Mouse (Mus musculus): ENCODE measurements around the gene Ugt1a6b. TPM values are rescaled to one million over a fixed set of nuclear protein-coding genes. Genes with fewer than 3 reads are reported as not detected.

Ugt1a6b gene
- total RNA-seq, 1 experiment from 2014 or later, result not detected

- ATAC-seq (replicated peaks in 1 of 2; ENCODE audit: insufficient read depth in 1 of 2, low FRiP score in 2 of 2, low TSS enrichment in 1 of 2, low read depth in 1 of 2, poor library complexity in 2 of 2, severe bottlenecking in 2 of 2), result no peak
Observed at GRCm38 (mm10) chr1:88240579-88240978, 137.5 kb downstream of the Ugt1a6b start.

GRCm38 (mm10) chr1:88243861-88244260 lies 140.8 kb downstream of the Ugt1a6b start:
- no peak for ATAC-seq (replicated peaks in 1 of 2; ENCODE audit: insufficient read depth in 1 of 2, low FRiP score in 2 of 2, low TSS enrichment in 1 of 2, low read depth in 1 of 2, poor library complexity in 2 of 2, severe bottlenecking in 2 of 2)

GRCm38 (mm10) chr1:88245881-88246280 lies 142.8 kb downstream of the Ugt1a6b start:
- ATAC-seq (replicated peaks in 1 of 2; ENCODE audit: insufficient read depth in 1 of 2, low FRiP score in 2 of 2, low TSS enrichment in 1 of 2, low read depth in 1 of 2, poor library complexity in 2 of 2, severe bottlenecking in 2 of 2), result no peak

DNA sequence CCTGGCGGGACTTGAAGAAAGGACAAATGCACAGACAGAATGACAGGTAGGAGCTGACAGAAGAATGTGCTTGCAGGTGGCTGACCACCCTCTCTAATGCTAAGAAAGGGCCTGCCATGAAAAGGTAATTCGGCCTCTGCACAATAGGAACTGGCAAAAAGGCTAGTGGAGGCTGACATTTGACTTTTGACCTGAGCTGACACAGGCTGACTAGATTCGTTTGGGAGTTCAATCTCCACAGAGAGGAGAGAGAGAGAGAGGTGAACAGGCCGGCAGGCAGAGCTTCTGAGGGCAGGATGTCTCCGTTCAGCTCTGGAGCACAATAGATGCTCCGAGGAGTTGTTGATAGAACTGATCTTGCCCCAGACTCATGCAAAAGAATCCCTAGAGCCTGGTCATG lies 143.3 kb downstream of the Ugt1a6b start:
- no peak for ATAC-seq (replicated peaks in 1 of 2; ENCODE audit: insufficient read depth in 1 of 2, low FRiP score in 2 of 2, low TSS enrichment in 1 of 2, low read depth in 1 of 2, poor library complexity in 2 of 2, severe bottlenecking in 2 of 2)

DNA sequence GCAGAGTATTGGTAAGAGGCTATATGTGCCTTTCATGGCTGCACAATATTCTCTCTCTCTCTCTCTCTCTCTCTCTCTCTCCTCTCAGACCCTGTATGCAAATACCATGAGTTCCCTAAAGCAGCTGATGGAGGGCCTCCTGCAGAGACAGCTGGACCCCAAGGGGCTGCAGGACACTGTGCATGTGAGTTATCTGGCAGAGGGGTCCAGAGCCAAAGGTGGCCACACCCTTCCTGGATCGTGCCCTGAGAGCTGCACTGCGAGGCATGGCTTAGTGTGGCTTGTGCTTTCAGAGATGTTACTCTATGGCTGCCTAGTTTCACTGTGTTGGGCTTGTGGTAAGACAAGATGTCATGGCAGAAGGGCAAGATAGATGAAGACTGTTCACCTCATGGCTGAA lies 144.6 kb downstream of the Ugt1a6b start:
- ATAC-seq (replicated peaks in 1 of 2; ENCODE audit: insufficient read depth in 1 of 2, low FRiP score in 2 of 2, low TSS enrichment in 1 of 2, low read depth in 1 of 2, poor library complexity in 2 of 2, severe bottlenecking in 2 of 2), result no peak

GRCm38 (mm10) chr1:88248658-88249057 lies 145.6 kb downstream of the Ugt1a6b start:
- peak; percentile 1 to 2; a peak in 1 of 4 replicates for ATAC-seq (replicated peaks in 1 of 2; ENCODE audit: insufficient read depth in 1 of 2, low FRiP score in 2 of 2, low TSS enrichment in 1 of 2, low read depth in 1 of 2, poor library complexity in 2 of 2, severe bottlenecking in 2 of 2)

- ATAC-seq (replicated peaks in 1 of 2; ENCODE audit: insufficient read depth in 1 of 2, low FRiP score in 2 of 2, low TSS enrichment in 1 of 2, low read depth in 1 of 2, poor library complexity in 2 of 2, severe bottlenecking in 2 of 2), result no peak
Observed at GRCm38 (mm10) chr1:88249596-88249995, 146.5 kb downstream of the Ugt1a6b start.

GRCm38 (mm10) chr1:88250023-88250422 lies 147.0 kb downstream of the Ugt1a6b start:
- ATAC-seq (replicated peaks in 1 of 2; ENCODE audit: insufficient read depth in 1 of 2, low FRiP score in 2 of 2, low TSS enrichment in 1 of 2, low read depth in 1 of 2, poor library complexity in 2 of 2, severe bottlenecking in 2 of 2), result no peak

DNA sequence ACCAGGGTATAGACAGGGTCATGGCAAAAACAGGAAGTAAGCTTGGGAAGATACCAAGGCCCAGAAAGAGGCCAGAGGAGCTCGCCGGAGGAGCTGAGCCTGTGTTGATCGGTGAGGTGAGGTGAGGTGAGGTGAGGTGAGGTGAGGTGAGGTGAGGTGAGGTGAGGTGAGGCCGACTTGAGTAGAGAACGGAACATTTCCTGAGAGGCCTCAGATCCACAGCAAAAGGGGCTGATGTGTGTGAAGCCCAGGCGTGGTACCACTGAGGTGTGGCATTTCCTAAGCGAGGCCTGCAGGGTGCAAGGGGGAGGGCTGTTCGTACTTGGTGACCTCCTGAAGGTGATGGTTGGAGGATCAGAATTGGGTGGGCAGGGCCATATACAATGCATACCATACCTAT lies 150.1 kb downstream of the Ugt1a6b start:
- ATAC-seq (replicated peaks in 1 of 2; ENCODE audit: insufficient read depth in 1 of 2, low FRiP score in 2 of 2, low TSS enrichment in 1 of 2, low read depth in 1 of 2, poor library complexity in 2 of 2, severe bottlenecking in 2 of 2), result peak in 1 of 2 experiments; percentile 12; a peak in 2 of 4 replicates

DNA sequence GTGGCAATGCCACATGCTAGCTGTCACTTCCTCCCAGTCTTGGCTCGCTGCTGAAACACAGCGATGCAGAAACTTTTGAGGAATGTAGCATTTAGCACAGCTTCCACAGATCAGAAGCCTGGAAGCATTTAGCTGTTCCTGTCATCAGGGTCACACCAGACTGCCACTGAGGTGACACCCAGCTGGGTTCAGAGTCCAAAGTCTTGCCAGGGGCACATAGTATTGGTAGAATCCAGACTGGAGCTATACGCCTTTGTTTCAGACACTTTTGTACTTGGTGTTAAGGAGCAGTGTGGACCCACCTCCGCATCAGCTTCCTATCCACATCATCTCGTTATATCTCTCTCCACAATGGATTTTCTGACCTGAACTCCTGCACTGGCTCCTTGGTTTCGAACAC lies 150.5 kb downstream of the Ugt1a6b start:
- ATAC-seq (replicated peaks in 1 of 2; ENCODE audit: insufficient read depth in 1 of 2, low FRiP score in 2 of 2, low TSS enrichment in 1 of 2, low read depth in 1 of 2, poor library complexity in 2 of 2, severe bottlenecking in 2 of 2), result no peak

- ATAC-seq (replicated peaks in 1 of 2; ENCODE audit: insufficient read depth in 1 of 2, low FRiP score in 2 of 2, low TSS enrichment in 1 of 2, low read depth in 1 of 2, poor library complexity in 2 of 2, severe bottlenecking in 2 of 2), result no peak
Observed at GRCm38 (mm10) chr1:88254793-88255465, 151.9 kb downstream of the Ugt1a6b start.

- ATAC-seq (replicated peaks in 1 of 2; ENCODE audit: insufficient read depth in 1 of 2, low FRiP score in 2 of 2, low TSS enrichment in 1 of 2, low read depth in 1 of 2, poor library complexity in 2 of 2, severe bottlenecking in 2 of 2), result no peak
Observed at GRCm38 (mm10) chr1:88255466-88255857, 152.4 kb downstream of the Ugt1a6b start.

DNA sequence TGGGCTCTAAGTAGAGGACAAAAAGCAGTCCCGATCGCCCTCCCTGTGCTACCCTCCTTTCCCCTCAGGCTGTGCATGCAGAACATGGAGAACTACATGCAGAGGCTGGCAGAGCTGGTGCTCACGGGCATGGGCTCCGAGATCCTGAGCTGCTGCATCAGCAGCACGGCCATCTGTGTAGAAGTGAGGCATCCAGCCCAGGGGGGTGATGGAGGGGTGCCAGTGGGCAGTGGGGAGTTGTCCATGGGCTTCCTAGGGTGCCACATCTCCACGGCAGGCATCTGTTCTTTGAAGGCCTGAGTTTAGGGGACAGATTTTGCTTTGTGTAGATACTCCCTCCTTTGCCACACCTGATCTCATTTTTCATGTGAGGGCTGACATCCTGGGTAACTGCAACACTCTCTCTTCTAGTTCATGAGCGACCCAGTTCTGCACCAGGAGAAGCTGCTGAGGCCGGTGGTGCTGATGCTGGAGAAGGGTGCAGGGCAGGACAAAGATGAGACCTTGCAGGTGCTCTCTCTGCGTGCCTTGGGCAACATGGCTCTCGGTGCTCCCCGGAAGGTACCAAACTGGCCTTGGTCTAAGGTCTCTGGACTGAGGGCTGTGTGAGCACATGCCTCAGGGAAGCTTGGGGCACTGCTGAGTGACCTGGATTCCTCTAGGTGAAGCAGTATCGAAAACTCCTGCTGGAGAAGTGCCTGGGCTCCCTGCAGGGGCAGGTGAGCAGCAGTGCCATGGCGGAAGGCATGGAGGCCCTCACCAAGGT lies 153.1 kb downstream of the Ugt1a6b start:
- ATAC-seq (replicated peaks in 1 of 2; ENCODE audit: insufficient read depth in 1 of 2, low FRiP score in 2 of 2, low TSS enrichment in 1 of 2, low read depth in 1 of 2, poor library complexity in 2 of 2, severe bottlenecking in 2 of 2), result no peak

DNA sequence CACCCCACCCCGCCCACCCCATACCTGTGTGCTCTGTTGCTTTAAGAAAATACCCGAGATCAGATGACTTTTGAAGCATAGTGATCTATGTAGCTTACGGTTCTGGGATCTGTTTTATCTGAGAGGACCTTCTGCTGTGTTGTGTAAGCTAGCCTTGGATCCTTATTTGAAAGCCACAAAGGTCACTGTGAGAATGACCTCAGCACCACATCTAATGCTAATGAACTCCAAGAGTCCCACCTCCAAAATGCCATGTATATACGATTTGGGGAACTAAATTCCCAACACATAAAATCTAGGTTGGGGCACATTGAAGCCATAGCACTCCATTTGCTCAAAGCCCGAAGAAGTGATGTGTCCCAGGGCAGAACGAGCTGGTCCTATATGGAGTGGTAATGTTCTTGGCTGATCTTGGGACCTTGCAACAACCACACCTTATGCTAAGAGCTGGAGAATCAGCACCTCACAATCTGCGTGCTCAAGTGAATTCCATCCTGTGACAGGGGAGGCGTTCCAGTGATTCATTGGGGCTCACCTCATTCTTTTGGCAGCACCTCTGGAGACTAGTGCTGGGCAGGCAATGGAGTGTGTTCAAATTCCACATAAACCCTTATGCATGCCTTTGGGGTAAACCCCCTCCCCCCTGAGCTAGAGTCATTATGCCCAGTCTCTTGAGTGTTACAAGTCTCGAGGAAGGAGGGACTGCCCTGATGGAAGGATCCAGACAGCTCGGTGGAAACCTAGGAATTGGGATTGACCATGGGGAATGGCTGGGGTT lies 154.0 kb downstream of the Ugt1a6b start:
- no peak for ATAC-seq (replicated peaks in 1 of 2; ENCODE audit: insufficient read depth in 1 of 2, low FRiP score in 2 of 2, low TSS enrichment in 1 of 2, low read depth in 1 of 2, poor library complexity in 2 of 2, severe bottlenecking in 2 of 2)

DNA sequence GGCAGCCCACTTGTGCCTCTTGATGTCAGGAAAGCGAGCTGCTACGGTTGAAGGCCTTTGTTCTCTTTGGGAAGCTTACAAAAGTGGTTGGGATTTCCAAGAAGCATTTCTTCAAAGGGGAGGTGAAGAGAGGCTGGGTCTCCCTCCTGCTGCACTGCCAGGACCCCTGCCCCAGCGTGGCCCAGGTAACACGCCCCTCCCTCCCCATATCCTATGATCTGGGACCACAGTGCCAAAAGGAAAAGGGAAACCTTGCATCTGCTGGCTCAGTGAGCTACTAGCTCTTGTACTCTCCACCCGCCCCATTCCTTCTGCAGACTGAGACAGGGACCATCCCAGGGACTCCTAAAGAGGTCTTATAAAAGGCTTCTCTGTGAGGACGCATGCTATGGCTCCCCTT lies 154.6 kb downstream of the Ugt1a6b start:
- no peak for ATAC-seq (replicated peaks in 1 of 2; ENCODE audit: insufficient read depth in 1 of 2, low FRiP score in 2 of 2, low TSS enrichment in 1 of 2, low read depth in 1 of 2, poor library complexity in 2 of 2, severe bottlenecking in 2 of 2)

- ATAC-seq (replicated peaks in 1 of 2; ENCODE audit: insufficient read depth in 1 of 2, low FRiP score in 2 of 2, low TSS enrichment in 1 of 2, low read depth in 1 of 2, poor library complexity in 2 of 2, severe bottlenecking in 2 of 2), result no peak
Observed at GRCm38 (mm10) chr1:88258361-88258760, 155.3 kb downstream of the Ugt1a6b start.

DNA sequence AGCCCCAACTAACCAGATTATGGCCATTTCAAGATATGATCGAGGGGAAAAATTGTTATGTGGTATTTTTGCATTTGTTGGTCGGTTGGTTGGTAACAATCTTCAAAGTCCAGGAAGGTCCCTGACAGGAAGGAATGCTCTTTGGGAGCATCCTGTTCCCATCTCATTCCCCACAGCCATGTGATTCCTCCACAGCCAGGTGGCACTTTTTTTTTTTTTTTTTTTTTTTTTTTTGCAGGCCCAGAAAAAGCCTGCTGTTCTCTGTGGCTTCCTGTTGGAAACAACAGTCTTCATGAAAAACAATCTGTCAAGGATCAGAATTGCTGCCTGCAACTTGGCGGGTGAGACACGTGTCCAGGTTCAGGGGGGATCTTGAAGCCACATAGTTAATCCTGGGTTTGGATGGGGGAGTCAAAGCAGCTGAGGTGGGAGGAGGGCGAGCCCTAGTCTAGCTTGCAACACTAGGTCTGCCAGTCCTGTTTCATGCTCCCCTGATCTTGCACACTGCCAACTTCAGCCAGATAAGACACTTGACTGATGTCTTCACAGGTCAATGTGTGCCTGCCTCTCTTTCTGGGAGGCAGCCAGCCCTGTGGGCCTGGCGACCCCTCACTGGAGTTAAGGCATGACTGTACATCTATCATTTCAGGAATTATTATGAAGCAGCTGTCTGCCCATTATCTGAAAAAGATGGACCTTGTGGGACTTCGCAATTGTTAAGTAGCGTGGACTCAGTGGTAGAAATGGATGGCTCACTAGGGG lies 156.0 kb downstream of the Ugt1a6b start:
- ATAC-seq (replicated peaks in 1 of 2; ENCODE audit: insufficient read depth in 1 of 2, low FRiP score in 2 of 2, low TSS enrichment in 1 of 2, low read depth in 1 of 2, poor library complexity in 2 of 2, severe bottlenecking in 2 of 2), result peak; percentile 2 to 12; a peak in 3 of 4 replicates
